Mouse (Mus musculus): Measurements from ENCODE around the gene Glud1.

- TF ChIP-seq CTCF (IDR thresholded peaks at IDR 0.05; ENCODE audit: low read depth, low read length) = no peak
- TF ChIP-seq GATA1 (IDR thresholded peaks at IDR 0.05; ENCODE audit: borderline replicate concordance, low read length) = no peak
- no peak for TF ChIP-seq POLR2AphosphoS5 (IDR thresholded peaks at IDR 0.05; ENCODE audit: insufficient replicate concordance, low read depth, low read length)
- no peak for TF ChIP-seq TAL1 (conservative IDR thresholded peaks at IDR 0.05; ENCODE audit: low read depth, low read length)
Observed at GRCm38 (mm10) chr14:34363490-34364253, 53.1 kb downstream of the Glud1 start.

Data from G1E (cell line).